Mouse (Mus musculus) heart, embryonic 13.5 days (tissue): ENCODE results near the gene Tecpr2. TPM values are rescaled to one million over a fixed set of nuclear protein-coding genes. Genes with fewer than 3 reads are reported as not detected.
A peak's percentile ranks its signal among the peaks of the same experiment; 100 is the strongest.

Source experiments
- ATAC-seq: fragments of 200-750 bp; cut with Nextera tagmentation; 2 replicates; pipeline ENCODE4 v1.8.0; 2017; ENCODE audit warnings: moderate TSS enrichment; ENCODE audit not compliant: insufficient number of reproducible peaks, low FRiP score, low TSS enrichment; ENCODE audit errors: extremely low read depth
- H3K27ac ChIP-seq: fragments of 300-500 bp; sonication (generic); replicated peaks from 2 replicates; pipeline ENCODE4 v1.5.1; 2015; ENCODE audit warnings: moderate library complexity, mild to moderate bottlenecking, inconsistent platforms
- H3K27me3 ChIP-seq: fragments of 300-500 bp; sonication (generic); replicated peaks from 2 replicates; pipeline ENCODE4 v1.6.1; 2015; ENCODE audit warnings: mild to moderate bottlenecking, inconsistent platforms
- H3K36me3 ChIP-seq: fragments of 300-500 bp; sonication (generic); 2 replicates; pipeline ENCODE4 v1.6.1; 2015; ENCODE audit warnings: mild to moderate bottlenecking, inconsistent platforms
- H3K4me1 ChIP-seq: fragments of 300-500 bp; sonication (generic); 2 replicates; pipeline ENCODE4 v1.6.1; 2015; ENCODE audit warnings: inconsistent platforms
- H3K4me2 ChIP-seq: fragments of 300-500 bp; sonication (generic); 2 replicates; pipeline ENCODE4 v1.6.1; 2015; ENCODE audit warnings: inconsistent platforms, mild to moderate bottlenecking, moderate library complexity
- H3K4me3 ChIP-seq: fragments of 300-500 bp; sonication (generic); 2 replicates; pipeline ENCODE4 v1.5.1; 2015; ENCODE audit warnings: moderate library complexity, mild to moderate bottlenecking, inconsistent platforms
- H3K9ac ChIP-seq: fragments of 300-500 bp; sonication (generic); 2 replicates; pipeline ENCODE4 v1.6.1; 2015; ENCODE audit warnings: inconsistent platforms, mild to moderate bottlenecking, moderate library complexity
- H3K9me3 ChIP-seq: fragments of 300-500 bp; sonication (generic); 2 replicates; pipeline ENCODE4 v1.6.1; 2016; ENCODE audit warnings: inconsistent platforms
- WGBS: fragments of 180-500 bp; shearing (Covaris S2); methylation state at CpG from one replicate; pipeline ENCODE4 v1.1.7; 2015; ENCODE audit warnings: mixed read lengths; 5-methylcytosine and 5-hydroxymethylcytosine counted together
- polyA plus RNA-seq: library from polyadenylated mRNA; unstranded; fragments of >200 nt; fragmentation: Nextera tagmentation; extraction: Ambion mirVana; gene quantifications from 2 replicates; pipeline ENCODE4 v1.2.1, GENCODE M21; 2015

The Tecpr2 gene
- polyA plus RNA-seq, 1 experiment from 2014 or later = 2.9 TPM

DNA sequence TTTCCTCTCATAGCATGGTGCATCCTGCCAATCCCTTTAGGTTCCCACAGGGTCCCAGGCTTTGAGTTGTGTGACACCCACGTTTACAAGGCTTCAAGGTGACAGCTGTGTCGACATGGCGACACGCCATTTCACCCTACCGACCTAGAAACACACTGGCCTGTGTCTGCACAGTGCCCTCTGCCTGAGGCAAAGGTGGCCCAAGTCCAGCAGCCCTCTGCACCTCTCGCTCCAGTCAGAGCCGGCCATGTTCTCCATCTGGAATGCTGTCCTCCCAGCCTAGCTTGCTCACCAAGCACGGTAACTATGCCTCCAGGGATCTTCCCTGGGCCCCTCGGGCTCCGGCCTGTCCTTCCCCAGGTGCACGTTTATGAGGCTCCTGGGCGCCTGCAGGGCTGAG, 103.7 kb downstream of the Tecpr2 start:
- Histone ChIP-seq H3K9ac (peak overlapping the region; percentile 79; the same call in 1 of the 2 replicates), H3K4me2 (peak overlapping the region; percentile 72), H3K9me3 (0 out of 2 replicates have a peak, but pooled peaks cover under 1% of the 10 kb centered on the region), H3K27me3 (no peaks in the 10 kb centered on the region), H3K36me3 (no peaks in the 10 kb centered on the region), H3K4me1 (peaks cover 12% of the 10 kb centered on the region), H3K4me3 (peak overlapping the region; percentile 58), H3K27ac (no peak overlapping the region; the same call in 1 of the 2 replicates)
- ATAC-seq = no peak
- WGBS = 82% methylated on average over 12 of the region's 12 CpGs

- 79% methylated on average over 3 of the region's 3 CpGs for WGBS
- H3K27me3 ChIP-seq = no peaks in the 10 kb centered on the region
- H3K36me3 ChIP-seq = no peaks in the 10 kb centered on the region
- no peak overlapping the region for H3K4me2 ChIP-seq
- H3K4me3 ChIP-seq = no peak overlapping the region
- no peak overlapping the region for H3K9ac ChIP-seq
- H3K9me3 ChIP-seq = 0 out of 2 replicates have a peak, but pooled peaks cover 5% of the 10 kb centered on the region
- no peak overlapping the region for H3K27ac ChIP-seq
- H3K4me1 ChIP-seq = peaks cover 12% of the 10 kb centered on the region
- ATAC-seq = no peak
Observed at GRCm38 (mm10) chr12:110993226-110993625, 104.2 kb downstream of the Tecpr2 start.

GRCm38 (mm10) chr12:110994666-110995065, 105.6 kb downstream of the Tecpr2 start:
- no peak overlapping the region for H3K9ac ChIP-seq
- no peaks in the 10 kb centered on the region for H3K36me3 ChIP-seq
- 32% methylated on average over 11 of the region's 12 CpGs for WGBS
- H3K27me3 ChIP-seq = no peaks in the 10 kb centered on the region
- no peak overlapping the region for H3K4me2 ChIP-seq
- no peak for ATAC-seq
- H3K4me3 ChIP-seq = no peak overlapping the region
- H3K9me3 ChIP-seq = 0 out of 2 replicates have a peak, but pooled peaks cover 6% of the 10 kb centered on the region
- H3K4me1 ChIP-seq = peaks cover 12% of the 10 kb centered on the region
- no peak overlapping the region for H3K27ac ChIP-seq

GRCm38 (mm10) chr12:110998092-110998491, 109.0 kb downstream of the Tecpr2 start:
- Histone ChIP-seq H3K4me2 (no peak overlapping the region), H3K27me3 (no peaks in the 10 kb centered on the region), H3K4me3 (no peak overlapping the region), H3K4me1 (no peaks in the 10 kb centered on the region), H3K36me3 (no peaks in the 10 kb centered on the region), H3K9ac (no peak overlapping the region), H3K27ac (no peak overlapping the region), H3K9me3 (0 out of 2 replicates have a peak, but pooled peaks cover 6% of the 10 kb centered on the region)
- no peak for ATAC-seq
- WGBS = 92% methylated on average over 11 of the region's 11 CpGs

DNA sequence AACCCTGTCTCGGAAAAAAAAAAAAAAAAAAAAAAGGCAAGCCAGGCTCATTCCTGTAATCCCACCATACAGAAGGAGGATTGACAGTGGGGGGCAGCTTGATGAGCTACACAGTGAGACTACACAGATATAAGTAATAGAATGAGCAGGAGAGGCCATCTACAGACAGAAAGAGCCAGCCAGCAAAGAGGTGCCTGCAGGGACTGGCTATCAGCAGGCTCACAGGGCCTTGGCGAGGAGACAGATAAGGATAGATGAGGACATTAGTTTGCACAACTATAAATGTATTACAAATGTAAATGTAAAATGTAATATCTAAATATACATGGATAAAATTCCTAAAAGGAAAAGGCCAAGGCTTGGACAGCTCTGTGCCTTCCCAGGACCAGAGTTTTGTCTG, 110.8 kb downstream of the Tecpr2 start:
- Histone ChIP-seq H3K36me3 (no peaks in the 10 kb centered on the region), H3K4me2 (no peak overlapping the region), H3K4me1 (no peaks in the 10 kb centered on the region), H3K27ac (no peak overlapping the region), H3K9me3 (0 out of 2 replicates have a peak, but pooled peaks cover 6% of the 10 kb centered on the region), H3K4me3 (no peak overlapping the region), H3K27me3 (no peaks in the 10 kb centered on the region), H3K9ac (no peak overlapping the region)
- WGBS = 42% methylated on average over 2 of the region's 2 CpGs
- no peak for ATAC-seq

DNA sequence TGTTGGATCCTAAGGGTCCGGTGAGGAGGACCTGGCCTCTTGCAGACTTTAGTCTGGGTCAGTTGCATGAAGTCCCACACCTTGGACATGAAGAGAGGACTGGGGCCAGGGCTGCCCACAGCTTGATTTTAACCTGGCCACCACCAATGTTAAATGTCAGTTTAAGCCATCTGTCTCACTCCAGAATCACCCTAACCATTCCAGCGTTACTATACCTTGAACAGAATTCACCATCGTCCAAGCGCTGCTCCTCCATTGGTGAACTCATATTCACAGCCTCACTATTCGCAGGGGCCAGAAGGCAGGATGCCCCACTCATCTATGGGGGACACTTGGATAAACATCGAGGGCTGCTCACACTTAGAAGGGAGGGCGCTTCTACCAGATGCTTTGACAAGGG, 111.9 kb downstream of the Tecpr2 start:
- 85% methylated on average over 7 of the region's 7 CpGs for WGBS
- no peak overlapping the region for H3K9ac ChIP-seq
- H3K4me1 ChIP-seq = peaks cover 5% of the 10 kb centered on the region
- no peaks in the 10 kb centered on the region for H3K27me3 ChIP-seq
- H3K27ac ChIP-seq = no peak overlapping the region
- no peak overlapping the region for H3K4me3 ChIP-seq
- H3K4me2 ChIP-seq = no peak overlapping the region
- H3K9me3 ChIP-seq = 0 out of 2 replicates have a peak, but pooled peaks cover 6% of the 10 kb centered on the region
- no peak for ATAC-seq
- no peaks in the 10 kb centered on the region for H3K36me3 ChIP-seq

DNA sequence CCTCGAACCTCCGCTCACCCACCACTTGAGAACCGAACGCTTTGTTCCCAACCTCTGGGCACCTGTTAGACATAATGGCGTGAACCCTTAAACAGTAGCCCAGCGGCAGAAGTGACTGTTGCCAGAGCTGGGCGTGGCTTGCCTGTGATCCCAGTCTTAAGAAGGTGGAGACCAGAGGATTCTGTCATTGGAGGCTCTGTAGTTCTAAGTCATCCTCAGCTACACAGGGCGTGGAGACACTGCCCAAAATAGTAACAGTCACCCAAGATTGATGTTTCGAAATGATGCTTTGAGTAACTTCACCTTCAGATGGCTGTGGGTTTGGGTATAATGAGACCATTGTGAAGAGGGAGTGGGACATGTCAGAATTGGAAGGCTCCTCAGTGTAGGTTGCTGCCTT, 115.1 kb downstream of the Tecpr2 start:
- Histone ChIP-seq H3K27ac (no peak overlapping the region), H3K4me2 (no peak overlapping the region), H3K4me3 (no peak overlapping the region), H3K4me1 (peaks cover 37% of the 10 kb centered on the region), H3K27me3 (no peaks in the 10 kb centered on the region), H3K9ac (no peak overlapping the region), H3K36me3 (no peaks in the 10 kb centered on the region), H3K9me3 (no peaks in the 10 kb centered on the region)
- 79% methylated on average over 9 of the region's 9 CpGs for WGBS
- ATAC-seq = no peak

GRCm38 (mm10) chr12:111005803-111006202, 116.7 kb downstream of the Tecpr2 start:
- no peaks in the 10 kb centered on the region for H3K27me3 ChIP-seq
- no peak overlapping the region for H3K4me2 ChIP-seq
- H3K9ac ChIP-seq = no peak overlapping the region
- H3K27ac ChIP-seq = 0 out of 2 replicates have a peak overlapping the region, but pooled peaks have one; percentile 6
- no peak for ATAC-seq
- no peaks in the 10 kb centered on the region for H3K9me3 ChIP-seq
- 72% methylated on average over 6 of the region's 6 CpGs for WGBS
- H3K4me3 ChIP-seq = no peak overlapping the region
- H3K36me3 ChIP-seq = no peaks in the 10 kb centered on the region
- peaks cover 48% of the 10 kb centered on the region for H3K4me1 ChIP-seq

- Histone ChIP-seq H3K4me3 (no peak overlapping the region), H3K27ac (peak overlapping the region; percentile 44; the same call in 1 of the 2 replicates), H3K9me3 (no peaks in the 10 kb centered on the region), H3K27me3 (no peaks in the 10 kb centered on the region), H3K4me1 (peaks cover 48% of the 10 kb centered on the region), H3K9ac (no peak overlapping the region), H3K36me3 (no peaks in the 10 kb centered on the region), H3K4me2 (no peak overlapping the region)
- WGBS = 60% methylated on average over 5 of the region's 5 CpGs
- no peak for ATAC-seq
Observed at GRCm38 (mm10) chr12:111006339-111006738, 117.3 kb downstream of the Tecpr2 start.

GRCm38 (mm10) chr12:111007134-111008103, 118.4 kb downstream of the Tecpr2 start:
- ATAC-seq = peak; percentile 4; the same call in 1 of the 2 replicates
- WGBS = 49% methylated on average over 14 of the region's 14 CpGs
- peaks cover 53% of the 10 kb centered on the region for H3K4me1 ChIP-seq

More at GRCm38 (mm10) chr12:111007134-111008103, 118.4 kb downstream of the Tecpr2 start:
- Histone ChIP-seq H3K27me3 (no peaks in the 10 kb centered on the region), H3K27ac (peak overlapping the region; percentile 44), H3K36me3 (no peaks in the 10 kb centered on the region), H3K4me2 (no peak overlapping the region), H3K9me3 (peaks cover 1% of the 10 kb centered on the region; the same call in 1 of the 2 replicates), H3K9ac (peak overlapping the region; percentile 12; the same call in 1 of the 2 replicates), H3K4me3 (no peak overlapping the region)
